Mouse (Mus musculus) thymus, postnatal 25 days (tissue): ENCODE results near the gene Pck2.
A peak's percentile ranks its signal among the peaks of the same experiment; 100 is the strongest.

Source experiments
- DNase-seq: peaks from one replicate; pipeline ENCODE4 v3.0.0; 2022

The Pck2 gene

DNA sequence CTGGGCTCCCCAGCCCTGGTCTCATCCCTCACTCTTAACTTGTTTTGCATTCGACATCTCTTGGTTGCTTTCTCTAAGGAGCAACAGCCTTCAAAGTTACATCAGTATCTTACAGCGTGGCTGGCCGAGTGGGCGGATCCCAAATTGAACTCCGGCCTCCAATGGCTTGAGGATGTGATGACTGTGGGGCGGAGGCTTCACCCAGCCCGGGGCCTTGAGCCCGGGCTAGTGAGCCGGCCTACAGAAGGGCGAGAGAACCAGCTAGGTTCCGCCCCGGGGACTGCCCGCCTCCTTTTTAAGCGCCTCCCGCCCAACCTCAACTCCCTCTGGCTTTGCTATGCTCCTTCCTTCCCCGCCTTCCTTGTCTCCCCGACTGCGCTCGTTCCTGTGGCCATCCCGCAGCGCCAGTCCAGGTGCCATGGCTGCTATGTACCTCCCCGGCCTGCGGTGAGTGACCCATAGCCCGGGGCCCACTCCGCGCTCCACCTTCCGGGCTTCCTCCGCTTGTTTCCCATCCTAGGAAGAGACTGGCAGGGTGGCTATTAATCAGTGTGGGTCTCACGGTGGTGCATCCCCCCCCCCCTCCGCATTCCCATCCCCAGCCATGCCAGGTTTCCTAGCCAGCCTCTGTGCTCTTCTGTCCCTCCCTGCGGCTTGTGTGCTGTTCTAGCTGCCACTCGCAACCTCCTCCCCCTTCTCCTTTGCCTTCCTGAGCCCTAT is at the start of gene Pck2:
Gene Pck2, plus strand, starts transcription at position 200 of the 720 bp plus-strand sequence.
- DNase-seq: peak; percentile 38

DNA sequence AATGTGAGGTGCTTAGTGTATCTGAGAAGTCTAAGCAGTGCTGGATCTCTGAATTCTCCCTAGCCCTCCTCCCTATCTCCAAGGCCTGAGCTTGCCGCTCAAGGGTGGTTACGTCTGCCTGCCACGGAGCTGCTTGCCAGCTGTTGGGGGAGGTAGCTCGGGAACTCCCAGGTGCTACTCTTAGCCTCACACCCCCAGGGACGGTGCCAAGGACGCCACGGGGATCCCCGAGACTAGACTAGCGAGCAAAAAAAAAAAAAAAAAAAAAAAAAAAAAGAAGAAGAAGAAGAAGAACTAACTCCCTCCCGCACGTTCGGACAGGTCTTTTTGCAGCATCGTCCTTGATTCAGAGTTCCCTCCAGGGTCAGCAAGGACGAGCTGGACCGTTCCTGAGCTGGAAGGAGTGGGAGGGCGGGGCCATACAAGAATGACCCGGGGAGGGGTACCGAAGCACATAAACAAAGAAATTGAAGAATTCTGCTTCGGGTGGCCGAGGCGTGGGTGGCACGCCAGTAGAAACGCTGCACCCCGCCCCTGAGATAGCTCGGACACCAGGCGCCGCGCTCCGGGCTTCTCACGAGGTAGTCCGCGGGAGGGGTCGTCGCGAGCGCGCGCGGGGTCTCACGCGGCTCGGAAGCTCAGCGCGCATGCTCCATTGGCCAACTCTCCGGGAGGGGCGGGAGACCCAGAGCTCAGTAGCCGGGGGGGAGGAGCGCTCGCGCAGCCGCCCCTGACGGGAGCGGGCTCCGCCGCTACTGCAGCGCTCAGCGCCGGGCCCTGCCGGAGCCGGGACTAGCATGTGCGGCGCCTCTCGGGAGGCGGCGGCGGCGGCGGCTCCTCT is 49.5 kb upstream of the Pck2 start, which contains the start of gene Carmil3:
Gene Carmil3, plus strand, starts transcription at position 291 of the 841 bp plus-strand sequence.
- DNase-seq: peak; percentile 72

DNA sequence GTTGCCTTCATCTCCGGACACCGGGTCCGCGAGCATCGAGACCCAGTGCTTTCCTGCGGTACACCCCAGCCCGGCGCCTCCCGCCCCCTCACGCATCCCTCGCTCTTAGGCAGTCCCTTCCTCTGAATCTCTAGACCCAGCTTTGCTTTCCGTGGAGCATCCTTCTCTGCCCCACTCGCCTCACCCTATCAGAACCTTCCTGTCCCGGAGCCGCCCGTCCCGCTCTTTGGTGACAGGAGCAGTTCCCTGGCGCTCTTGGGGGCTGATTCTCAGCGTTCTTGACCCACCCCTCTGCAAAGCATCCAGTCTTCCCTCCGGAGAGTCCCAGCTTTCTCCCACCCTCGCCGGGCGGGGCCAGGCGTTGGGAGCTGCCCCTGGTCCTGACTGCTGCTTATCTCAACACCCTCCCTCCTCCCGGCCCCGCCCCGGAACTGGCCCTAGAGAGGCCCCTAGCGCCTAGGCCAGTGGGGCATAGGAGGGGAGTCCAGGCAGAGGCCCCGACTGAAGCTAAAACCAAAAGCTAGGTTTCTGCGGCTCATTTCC is 48.7 kb upstream of the Pck2 start:
- peak; percentile 24 for DNase-seq

DNA sequence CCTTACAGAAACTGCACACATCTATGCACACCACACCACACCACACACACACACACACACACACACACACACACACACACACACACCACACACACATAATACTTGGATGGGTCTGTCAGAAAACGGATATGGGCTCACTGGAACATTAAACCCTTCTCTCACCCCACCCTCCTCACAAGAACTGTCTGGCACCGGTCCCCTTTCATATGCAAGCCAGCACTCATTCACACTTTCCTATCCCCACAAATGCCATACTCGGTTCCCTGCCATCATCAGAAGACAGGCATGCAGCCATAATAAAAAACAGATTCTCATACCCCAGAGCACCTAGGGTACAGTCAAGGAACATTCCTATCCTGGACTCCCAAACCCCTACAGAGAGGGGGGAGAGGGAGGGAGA is 48.0 kb upstream of the Pck2 start:
- no peak for DNase-seq

DNA sequence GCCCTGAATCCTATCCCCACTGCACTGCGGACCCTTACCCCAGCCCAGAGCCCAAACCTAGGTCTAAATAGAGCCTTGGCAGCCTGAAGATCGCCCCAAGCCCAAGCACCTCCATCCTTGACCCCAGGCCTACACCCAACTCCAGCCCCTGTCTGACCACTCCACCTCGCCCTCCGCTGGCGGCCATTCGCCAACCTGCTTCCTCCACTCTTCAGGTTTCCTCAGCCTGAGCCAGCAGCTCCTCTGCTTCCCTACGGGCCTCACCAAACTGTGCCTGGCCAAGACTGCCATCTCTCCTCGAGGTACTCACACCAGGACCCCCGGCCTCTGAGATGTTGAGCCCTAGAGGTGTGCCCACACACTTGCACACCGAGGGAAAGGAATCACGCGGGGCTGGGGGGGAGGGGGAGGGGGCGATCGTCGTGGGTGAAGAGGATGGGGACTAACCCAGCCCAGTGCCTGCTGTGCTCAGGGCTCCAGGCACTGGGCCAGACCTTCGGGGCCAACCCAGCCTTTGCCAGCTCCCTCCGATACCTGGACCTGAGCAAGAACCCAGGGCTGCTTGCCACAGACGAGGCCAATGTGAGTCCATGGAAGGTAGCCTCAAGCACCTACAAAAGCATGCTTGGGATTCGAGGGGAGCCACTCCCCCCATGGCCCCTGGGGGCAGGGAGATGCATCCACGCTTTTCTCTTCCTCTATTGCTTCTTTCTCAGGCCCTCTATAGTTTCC is 44.4 kb upstream of the Pck2 start:
- no peak for DNase-seq

DNA sequence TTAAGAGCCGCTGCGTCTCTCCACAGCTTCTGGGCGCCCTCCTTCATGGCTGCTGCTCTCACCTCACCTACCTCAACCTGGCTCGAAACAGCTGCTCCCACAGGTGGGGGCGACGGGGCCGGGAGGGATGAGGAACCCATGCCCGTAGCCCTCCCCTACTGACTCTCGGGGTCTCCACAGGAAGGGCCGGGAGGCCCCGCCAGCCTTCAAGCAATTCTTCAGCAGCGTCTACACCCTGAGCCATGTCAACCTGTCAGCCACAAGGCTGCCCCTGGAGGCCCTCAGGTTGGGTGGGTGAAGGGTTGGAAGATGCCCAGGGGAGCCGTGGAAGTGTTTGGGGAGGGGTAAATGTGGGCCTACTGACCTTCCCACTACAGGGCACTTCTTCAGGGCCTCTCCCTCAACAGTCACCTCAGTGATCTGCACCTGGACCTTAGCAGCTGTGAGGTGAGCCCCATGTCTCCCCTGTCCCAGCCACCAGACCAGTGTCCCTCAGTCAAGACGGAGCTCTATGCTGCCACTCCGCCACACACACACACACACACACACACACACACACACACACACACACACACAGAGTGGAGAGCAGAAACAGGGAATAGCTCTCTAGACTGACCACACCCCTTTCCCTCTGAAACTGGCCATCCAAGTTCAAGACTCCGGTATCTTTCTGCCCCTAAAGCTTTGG is 43.2 kb upstream of the Pck2 start:
- DNase-seq: no peak

DNA sequence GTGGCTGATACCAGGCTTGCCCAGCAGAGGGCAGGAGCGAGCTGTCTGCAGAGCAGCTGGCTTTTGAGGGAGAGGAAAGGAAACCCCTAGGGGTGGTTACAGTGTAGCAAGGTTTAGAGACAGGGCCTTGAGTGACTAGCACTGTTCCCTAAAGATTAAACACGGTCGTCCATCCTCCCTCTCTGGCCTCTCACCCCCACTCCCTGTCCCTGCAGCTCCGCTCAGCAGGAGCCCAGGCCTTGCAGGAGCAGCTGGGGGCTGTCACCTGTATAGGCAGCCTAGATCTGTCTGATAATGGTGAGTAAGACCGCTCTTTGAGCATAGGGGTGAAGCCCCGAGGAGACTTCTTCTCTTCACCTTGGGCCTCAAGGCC is 42.6 kb upstream of the Pck2 start:
- peak; percentile 87 for DNase-seq

DNA sequence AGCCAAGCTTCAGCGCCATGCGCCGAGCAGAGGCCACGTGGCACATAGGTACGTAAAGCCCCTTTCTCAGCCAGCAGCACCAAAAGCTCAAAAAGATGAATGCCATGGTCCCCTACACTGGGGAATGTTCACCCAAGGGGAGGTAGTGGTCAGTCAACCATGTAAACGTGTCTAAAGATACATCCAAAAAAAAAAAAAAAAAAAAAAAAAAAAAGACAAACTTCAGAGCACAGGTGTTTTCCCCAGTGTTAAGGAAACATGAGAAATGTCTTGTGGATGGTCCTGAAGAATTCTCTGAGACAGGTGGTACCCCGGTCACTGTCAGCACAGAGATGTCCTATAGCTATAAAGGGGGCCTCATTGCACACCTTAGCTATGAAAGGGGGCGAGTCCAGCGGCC is 34.5 kb upstream of the Pck2 start:
- DNase-seq: no peak

DNA sequence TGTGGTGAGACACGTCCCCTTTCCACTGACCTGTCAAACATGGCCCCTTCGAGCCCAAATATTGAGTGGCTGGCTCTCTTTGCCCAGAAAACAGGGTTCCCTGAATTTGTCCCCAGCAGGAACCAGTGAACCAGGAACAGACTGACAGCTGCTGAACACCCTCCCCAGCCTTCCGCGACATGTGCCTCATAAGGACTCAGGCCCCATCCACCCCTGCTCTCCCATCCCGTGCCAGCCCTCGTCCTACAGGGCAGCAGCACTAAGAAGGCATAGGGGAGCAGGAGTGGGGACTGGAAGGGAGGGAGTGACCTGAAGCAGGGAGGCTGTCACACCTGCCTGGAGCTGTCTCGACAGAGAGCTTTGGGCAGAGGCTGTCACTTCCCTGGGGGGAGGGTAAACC is 32.3 kb upstream of the Pck2 start:
- DNase-seq: no peak

DNA sequence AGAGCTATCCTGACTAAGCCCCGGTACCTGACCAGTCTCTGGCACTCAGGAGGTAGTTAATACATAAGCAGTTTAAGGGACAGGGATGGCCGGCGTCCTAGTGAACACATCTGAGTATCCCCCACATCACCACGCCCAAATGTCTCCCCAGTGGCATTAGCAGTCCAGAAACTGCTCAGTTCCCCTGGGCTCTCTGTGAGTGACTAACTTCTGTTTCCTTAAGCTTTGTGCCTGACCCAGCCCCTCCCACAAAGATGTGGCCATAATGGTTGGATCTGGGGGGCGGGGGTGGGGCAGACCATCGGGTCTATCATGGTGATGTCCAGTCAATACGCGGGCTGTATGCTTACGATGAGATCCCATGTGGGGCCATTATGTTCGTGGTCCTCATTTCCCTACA is 30.5 kb upstream of the Pck2 start:
- DNase-seq: no peak

DNA sequence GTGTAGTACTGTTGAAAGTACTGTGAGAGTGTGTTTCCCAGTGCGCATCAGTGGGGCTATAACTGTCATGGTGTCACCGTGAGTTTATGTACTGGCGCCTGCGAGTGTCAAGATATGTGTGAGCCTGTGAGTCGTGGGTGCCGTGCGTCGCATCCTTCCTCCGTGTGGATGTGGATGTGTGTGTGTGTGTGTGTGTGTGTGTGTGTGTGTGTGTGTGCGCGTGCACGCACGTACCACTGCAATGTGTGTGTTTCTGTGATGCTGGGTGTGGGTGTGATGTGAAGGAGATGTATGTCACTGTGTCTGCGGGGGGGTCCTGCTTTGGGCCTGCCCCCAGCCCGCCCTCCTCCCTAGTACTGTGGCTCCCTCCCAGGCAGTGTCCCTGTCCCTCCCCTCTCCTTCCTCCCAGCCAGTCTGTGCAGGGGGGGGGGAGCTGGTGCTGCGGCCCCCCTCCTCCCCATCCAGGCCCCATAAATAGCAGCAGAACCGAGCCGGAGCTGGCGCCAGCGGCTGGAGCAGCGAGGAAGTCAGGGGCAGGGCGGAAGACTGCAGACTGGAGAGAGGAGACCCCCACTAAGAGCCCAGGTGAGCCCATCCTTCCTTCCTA is 29.8 kb upstream of the Pck2 start, which contains the start of gene Cpne6:
Gene Cpne6, plus strand, starts transcription at position 321 of the 607 bp plus-strand sequence.
- no peak for DNase-seq

DNA sequence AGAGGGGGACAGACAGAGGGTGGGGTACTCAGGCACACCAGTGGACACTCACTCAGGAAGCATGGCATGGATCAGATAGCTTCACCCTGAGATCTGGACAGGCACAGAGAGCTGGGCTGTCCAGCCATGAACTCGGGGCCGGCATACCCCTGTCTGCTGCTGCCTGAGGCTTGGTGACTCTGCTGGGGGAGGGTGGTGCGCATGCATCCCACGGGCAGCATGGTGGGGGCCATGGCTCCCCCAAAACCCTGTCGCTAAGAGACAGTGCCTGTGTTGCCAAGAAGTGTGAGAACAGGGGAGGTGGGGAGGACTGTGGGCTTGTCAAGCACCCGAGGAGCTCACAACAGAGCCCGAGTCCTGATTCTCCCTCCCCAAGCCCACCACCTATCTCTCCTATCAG is 29.0 kb upstream of the Pck2 start:
- no peak for DNase-seq

DNA sequence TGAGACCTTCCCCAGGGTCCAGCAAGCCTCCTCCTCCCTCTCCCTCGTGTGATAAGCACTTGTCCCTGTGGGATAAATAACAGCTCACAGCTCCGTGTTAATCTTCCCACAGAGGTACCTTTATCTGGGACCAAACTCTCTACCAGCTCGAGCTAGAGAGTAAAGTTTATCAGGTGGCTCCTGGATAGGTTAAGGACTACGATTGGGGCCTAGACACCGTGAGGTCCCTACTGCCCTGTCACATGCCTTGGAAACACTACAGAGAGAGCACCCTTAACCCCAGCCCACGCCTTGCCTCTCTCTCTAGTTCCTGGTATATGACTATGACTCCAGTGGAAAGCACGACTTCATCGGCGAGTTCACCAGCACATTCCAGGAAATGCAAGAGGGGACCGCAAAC is 26.1 kb upstream of the Pck2 start:
- no peak for DNase-seq

DNA sequence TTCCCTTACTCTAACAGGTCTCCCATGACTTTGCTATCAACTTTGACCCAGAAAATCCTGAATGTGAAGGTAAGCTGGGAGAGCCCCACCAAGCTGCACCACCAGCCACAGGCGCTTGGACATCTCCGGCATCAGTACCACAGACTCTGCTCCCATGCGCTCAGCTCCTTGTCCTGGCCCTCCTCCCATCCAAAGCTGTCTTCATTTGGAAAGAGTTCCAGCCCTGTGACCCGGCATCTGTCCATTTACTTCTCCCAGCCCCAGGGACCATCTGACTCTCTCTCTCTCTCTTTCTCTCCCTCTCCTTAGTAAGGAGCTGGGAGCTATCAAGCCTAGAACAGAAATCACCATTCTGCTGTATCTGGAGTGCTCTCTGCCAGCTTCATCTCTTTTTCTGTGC is 24.2 kb upstream of the Pck2 start:
- DNase-seq: no peak

DNA sequence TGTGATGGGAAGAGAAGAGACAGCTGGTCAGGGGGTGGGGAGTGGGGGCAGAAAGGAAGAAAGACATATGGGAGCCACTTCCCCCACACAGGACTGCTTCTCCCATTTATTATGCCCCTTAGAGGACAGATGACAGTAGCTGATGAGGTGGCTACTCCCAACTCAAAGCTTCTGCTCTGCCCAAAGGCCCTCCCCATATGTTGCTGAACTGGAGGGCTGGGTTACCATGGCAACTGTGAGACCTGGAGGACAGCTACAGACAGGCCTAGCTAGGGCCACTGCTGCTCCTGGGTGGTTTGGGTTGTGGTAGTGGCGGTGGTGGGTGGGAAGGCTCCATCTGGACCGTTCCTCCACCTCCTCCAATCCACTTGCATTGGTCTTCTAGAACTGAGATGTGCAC is 21.2 kb upstream of the Pck2 start:
- DNase-seq: no peak

DNA sequence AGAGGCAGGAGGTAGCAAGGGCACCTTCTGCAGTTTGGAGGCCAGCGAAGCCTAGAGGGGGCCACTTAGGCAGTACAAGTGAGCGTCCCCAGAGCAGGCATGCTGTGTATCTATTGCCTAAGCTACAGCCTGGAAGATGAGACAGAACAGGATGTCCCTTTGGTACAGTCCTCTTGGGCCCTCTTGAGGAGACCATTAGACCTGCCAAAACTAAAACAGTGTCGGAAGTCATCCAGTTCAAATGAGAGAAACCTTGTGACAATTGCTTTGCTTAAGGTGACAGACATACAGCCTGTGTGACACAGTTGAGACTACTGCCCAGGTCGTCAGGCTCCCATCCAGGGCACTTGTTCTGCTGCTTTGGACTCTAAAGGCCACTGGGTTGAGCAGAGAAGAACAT is 20.5 kb upstream of the Pck2 start:
- DNase-seq: no peak

DNA sequence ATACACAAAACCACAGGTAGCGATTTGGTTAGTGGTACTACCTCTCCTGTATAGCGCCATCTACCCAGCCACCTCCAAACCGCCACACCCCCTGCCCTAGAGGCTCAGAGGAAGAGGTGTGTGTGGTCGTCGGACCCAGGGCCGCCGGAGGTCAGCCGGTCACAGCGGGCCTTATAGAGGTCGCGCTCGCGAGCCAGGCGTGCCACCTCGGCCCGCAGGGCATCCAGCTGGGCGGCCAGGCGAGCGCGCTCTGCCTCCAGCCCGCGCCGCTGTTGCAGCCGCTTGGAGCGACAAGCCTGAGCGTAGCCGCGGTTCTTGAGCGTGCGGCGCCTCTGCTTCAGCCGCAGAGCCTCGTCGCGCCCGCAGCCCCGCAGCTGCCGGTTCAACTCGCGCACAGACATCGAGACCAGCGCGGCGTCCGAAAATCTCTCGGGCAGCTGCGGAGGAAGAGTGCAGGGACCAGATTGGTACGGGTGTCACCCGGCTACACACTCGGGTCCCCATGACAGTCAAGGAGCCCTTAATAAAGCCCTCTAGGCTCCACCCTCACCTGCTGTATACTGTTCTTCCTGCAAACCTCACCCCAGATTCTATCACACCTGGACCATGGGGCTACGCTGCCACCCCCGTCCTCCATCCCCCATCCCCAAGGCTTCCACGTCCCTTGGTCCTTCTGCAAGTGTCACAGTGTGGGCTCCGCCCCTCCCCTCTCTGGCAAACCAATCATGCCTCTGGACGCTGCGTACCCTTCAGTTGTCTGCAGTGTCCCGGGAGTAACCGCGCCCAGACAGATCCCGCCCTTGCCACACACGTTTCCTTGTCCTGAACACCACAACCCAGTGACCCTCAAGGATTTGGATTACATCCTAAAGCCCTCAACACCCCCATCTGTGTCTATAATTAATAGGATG is 19.4 kb upstream of the Pck2 start:
- DNase-seq: no peak

DNA sequence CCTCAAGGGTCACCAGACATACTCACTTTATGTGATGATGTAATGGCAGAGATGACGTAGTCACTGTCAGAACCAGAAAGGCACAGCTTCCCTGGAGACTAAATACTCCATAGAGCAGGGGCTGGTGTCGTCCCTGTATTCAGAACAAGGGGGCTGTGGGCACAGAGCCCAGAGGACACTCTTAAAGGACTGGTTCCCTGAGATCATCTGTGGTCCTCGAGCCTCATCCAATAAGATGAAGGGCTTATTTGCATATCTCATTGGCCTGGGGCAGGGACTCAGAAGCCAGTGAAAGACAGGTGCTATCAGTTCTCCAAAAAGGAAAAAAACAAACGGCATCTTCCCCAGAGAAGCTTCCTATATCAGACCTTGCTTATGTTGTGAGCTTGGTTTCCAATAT is 16.0 kb upstream of the Pck2 start:
- no peak for DNase-seq

DNA sequence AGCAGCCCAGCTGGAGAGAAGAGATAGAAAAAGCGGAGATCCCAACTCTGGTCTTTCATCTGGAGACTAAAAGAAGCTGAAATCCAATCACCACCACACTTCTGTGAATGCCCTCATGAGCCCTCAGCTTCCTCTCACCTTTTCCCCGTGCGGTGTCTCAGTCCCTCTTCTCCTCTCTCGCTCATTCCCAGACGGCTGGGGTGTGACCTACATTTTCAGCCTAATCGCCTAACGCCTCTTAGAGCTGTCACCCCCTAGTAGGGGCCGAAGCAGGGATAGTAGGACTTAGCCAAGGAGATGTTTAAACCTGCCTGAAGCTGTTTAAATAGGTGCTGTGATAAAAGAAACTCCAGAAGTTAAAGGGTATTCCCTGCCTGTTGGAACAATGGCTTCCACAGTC is 15.3 kb upstream of the Pck2 start, which contains the start of gene Nrl:
Gene Nrl, minus strand, starts transcription at position 197 of the 400 bp plus-strand sequence.
- no peak for DNase-seq

DNA sequence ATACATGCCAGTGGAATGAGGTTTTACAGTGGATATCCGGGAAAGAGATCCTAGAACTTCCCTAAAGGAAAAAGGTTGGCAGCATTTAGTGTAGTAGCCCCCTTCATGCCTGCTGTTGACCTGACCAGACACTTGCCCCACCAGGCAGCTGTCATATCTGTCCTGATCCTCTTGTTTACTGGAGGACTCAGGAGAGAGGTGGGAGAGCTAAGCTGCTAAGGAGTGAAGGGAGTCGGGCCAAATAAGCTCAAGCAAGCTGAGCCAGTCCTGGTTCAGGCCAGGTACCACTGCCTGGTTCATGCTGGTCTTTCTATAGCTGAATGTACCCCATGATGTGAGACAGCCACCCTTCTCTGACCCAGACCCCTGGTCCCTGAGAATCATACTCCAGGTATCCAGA is 13.4 kb upstream of the Pck2 start:
- DNase-seq: no peak

DNA sequence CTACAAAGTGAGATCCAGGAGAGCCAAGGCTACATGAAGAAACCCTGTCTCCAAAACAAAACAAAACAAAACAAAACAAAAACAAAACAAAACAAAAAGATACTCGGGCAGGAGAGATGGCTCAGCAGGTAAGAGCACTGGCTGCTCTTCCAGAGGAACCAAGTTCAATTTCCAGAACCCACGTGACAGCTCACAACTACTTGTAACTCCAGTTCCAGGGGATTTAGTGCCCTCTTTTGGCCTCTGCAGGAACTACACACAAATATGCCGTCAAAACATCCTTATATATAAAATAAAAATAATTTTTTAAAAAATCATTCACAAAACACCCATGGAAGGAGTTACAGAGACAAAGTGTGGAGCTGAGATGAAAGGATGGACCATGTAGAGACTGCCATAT is 12.1 kb upstream of the Pck2 start:
- DNase-seq: peak; percentile 30
